Mouse (Mus musculus) testis, postnatal 14 days (tissue): ENCODE results near the gene Ifngr2.

Source experiments
- DNase-seq: peaks from one replicate; pipeline ENCODE4 v3.0.0; 2021; ENCODE audit warnings: low spot score

The Ifngr2 gene

DNA sequence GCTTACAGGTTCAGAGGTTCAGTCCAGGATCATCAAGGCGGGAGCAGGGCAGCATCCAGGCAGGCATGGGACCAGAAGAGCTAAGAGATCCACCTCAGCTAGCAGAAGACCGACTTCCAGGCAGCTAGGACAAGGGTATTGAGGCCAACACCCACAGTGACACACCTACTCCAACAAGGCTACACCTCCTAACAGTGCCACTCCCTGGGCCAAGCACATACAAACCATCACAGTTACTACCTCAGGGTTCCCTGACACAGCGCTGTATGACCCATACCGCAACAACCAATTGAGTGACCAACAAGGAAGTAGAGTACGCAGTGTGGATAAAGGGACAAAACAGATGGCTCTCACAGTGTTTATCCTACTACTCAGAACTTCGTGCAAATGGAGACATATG lies 10.5 kb upstream of the Ifngr2 start:
- DNase-seq, result no peak

DNA sequence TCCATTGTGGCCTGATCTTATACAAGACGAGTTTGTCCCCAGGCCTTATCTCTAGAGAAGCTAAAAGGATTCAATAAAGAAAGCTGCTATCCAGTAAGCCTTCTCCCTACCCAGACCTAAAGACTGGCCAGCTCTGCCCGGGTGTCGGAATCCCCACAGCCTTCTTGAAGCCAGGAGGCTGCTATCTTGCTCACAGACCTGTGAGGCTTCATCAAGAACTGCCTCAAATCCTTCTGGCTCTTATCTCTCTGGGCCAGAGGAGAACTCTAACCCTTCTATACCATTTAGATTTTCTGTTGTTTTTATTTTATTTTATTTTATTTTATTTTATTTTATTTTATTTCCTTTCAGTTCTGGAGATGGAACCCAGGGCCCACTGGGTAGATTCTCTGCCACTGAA lies 9.8 kb upstream of the Ifngr2 start:
- no peak for DNase-seq

DNA sequence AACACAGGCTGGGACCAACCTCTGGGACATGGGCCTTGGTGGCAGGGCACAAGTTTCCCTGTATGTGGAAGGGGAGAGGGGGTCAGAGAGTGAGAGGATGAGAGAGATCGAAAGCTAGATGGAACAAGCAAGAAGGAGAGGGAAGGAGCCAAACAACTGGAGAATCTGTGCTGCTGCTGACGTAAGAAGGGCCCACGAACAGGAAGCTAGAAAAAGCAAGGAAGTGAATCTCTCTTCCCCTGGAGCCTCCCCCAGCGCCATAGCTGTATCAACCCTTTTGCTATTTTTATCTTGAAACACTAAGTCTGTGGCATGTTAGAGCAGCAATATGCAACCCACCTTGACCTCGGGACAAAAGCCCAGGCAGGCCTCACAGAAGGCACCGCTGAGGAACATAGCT lies 8.8 kb upstream of the Ifngr2 start:
- DNase-seq, result no peak

- no peak for DNase-seq
Measured at GRCm38 (mm10) chr16:91538513-91538912, 8.4 kb upstream of the Ifngr2 start.

- DNase-seq, result no peak
Measured at GRCm38 (mm10) chr16:91541573-91542081, 5.2 kb upstream of the Ifngr2 start.

GRCm38 (mm10) chr16:91543619-91544018 lies 3.3 kb upstream of the Ifngr2 start:
- DNase-seq, result no peak

DNA sequence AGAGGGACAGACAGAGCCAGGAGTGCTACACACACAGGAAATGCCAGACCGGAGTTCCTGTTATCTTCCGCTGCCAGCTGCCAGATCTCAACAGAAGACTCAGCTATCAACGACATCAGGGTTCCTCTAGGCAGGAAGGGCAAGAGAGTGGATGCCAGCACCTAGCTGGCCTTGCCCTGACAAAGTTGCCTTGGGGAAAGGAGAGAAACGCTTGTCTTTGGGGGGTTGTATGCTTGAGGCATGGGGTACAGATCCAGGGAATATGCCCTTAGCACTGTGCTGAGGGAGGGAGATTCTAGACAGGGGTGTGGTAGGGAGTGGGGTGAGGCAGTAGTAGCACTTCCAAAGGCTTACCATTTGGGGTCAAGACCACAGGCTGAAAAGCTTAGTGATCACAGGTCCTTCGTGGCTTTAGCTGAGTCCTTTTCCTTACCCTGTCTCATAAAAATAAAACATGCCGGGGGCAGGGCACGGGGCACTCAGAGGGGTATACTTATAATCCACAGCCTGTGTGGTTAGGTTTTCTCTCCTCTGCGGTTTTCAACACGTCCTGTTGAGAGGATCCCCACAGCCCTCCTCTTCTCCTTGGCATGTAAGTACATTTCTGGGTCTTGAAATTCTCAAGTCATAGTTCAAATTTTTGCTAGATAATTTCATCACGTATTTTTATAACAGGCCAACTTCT lies 1.1 kb upstream of the Ifngr2 start:
- no peak for DNase-seq

- DNase-seq, result no peak
Measured at GRCm38 (mm10) chr16:91546391-91546835, 459 bp upstream of the Ifngr2 start.

DNA sequence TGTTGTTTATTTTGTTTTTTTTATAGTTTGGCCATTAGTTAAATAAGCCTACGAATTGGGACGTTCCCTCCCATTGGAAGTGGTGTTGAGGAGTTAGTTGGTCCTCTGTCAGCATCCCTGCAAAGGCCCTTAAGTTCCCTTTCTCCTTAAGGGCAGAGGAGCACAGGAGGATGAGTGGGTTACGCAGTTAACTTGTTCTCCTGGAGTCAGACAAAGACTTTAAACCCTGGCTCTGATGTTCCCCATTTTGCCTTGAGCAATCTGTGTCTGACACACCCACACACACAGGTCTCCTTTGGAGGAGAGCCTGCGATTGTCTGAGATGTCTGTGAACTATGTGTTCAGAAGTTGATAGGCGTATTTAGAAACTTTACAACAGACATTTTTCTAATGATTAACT lies 1.1 kb downstream of the Ifngr2 start:
- no peak for DNase-seq

GRCm38 (mm10) chr16:91548586-91548985 lies 1.7 kb downstream of the Ifngr2 start:
- DNase-seq, result no peak

- no peak for DNase-seq
Measured at GRCm38 (mm10) chr16:91548996-91549395, 2.1 kb downstream of the Ifngr2 start.

- DNase-seq, result no peak
Measured at GRCm38 (mm10) chr16:91549616-91550015, 2.7 kb downstream of the Ifngr2 start.

DNA sequence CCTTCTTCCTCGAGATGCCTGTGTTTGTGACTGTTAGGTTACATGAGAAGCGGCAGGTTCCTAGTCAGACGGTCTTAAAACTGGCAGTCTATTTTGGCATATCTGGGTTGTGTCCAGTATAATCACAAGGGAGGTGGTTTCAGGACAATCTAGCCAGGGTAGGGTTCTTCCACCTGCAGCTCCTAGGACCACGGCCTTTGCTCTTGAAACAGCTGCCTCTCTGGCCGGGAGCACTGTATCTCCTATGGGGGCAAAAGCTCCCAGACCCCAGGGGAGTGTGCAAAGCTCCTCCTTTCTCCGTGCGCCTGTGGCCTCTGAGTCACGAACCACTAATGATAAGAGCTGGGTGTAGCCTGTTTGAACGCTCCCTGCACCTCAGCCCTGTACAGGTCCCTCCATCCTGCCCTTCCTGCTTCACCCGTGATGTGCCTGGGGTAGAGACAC lies 4.2 kb downstream of the Ifngr2 start:
- DNase-seq, result no peak

GRCm38 (mm10) chr16:91552072-91552471 lies 5.2 kb downstream of the Ifngr2 start:
- no peak for DNase-seq

GRCm38 (mm10) chr16:91553625-91554024 lies 6.8 kb downstream of the Ifngr2 start:
- DNase-seq, result no peak

- no peak for DNase-seq
Measured at GRCm38 (mm10) chr16:91555017-91555605, 8.2 kb downstream of the Ifngr2 start.

GRCm38 (mm10) chr16:91556659-91557058 lies 9.8 kb downstream of the Ifngr2 start:
- no peak for DNase-seq

DNA sequence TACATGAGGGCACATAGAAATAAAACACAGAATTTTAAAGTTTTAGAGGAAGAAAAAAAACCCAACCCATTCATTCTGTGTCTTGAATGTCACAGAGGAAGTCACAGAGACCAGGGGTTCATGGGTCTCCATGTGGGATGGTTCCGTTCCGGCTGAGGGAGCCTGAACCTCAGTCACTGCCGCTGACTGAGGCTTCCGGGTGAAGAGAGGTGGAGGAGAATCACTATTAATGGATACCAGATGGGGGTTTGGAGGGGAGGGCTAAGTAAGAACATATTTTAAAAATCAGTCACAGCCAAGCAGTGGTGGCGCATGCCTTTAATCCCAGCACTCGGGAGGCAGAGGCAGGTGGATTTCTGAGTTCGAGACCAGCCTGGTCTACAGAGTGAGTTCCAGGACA lies 10.3 kb downstream of the Ifngr2 start:
- no peak for DNase-seq

DNA sequence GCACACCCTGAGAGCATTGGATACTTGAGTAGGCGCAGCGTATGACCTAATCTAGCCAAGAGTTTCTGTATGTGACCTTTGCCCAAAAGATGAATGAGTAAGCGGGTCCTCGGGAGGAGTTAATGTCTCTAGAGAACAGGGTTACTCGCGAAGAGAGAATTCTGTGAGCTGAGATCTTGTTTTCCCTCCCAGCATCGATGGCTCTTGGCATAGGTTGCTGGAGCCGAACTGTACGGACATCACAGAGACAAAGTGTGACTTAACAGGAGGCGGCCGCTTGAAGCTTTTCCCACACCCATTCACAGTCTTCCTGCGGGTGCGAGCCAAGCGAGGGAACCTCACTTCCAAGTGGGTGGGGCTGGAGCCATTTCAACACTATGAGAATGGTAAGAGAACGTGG lies 10.8 kb downstream of the Ifngr2 start:
- peak; percentile 59 for DNase-seq

DNA sequence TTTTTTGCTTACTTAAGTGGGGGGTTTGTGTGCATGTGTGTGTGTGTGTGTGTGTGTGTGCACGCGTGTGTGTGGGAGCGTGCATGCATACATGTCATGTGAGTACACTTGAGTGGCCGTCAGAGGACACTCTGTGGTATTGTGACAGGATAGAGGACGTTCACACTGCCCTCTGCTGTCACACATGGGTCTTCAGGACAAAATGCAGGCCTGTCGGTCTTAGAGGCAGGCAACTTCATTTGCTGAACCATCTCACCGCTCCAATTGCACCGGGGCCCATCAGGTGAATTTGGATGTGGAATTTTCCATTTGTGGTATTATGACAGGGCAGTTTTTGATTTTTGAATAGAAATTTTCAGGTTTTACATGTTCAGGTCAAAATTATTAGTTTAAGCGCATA lies 14.2 kb downstream of the Ifngr2 start:
- no peak for DNase-seq

GRCm38 (mm10) chr16:91561541-91562457 lies 14.9 kb downstream of the Ifngr2 start:
- no peak for DNase-seq

- no peak for DNase-seq
Measured at GRCm38 (mm10) chr16:91564580-91565291, 17.9 kb downstream of the Ifngr2 start.
